Mouse (Mus musculus): ENCODE results near the gene Fermt2. TPM values are rescaled to one million over a fixed set of nuclear protein-coding genes. Genes with fewer than 3 reads are reported as not detected.
"Not testable (repeated sequence)": the region's sequence is repeated elsewhere in the genome, so short reads cannot be mapped to it uniquely, and the experiment has no call there.

The Fermt2 gene
- total RNA-seq, 2 experiments from 2014 or later, result 311 to 341 TPM

DNA sequence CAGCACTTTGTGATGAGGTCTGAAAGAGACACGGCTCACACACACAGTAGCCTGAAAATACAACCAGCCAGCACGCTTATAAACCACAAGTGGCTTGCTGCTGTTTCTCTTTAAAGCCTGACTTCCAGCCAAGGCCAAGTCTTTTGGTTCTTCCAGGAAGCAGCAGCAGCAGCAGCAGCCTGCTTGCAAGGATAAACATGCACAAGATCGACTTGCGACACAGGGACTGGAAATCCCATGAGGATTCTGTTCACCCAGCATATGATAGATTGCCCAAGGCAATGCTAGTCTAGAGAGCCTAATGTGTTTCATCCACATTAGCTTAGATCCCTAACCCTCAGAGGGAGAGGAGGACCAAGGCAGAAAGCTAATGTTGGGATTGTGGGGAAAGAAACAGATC is 22.0 kb downstream of the Fermt2 start:
- peak; percentile 26 for DNase-seq

- no peak for DNase-seq
These were observed 22.5 kb downstream of the Fermt2 start for GRCm38 (mm10) chr14:45507447-45507846.

GRCm38 (mm10) chr14:45507032-45507431 is 22.9 kb downstream of the Fermt2 start:
- DNase-seq, result peak; percentile 46

DNA sequence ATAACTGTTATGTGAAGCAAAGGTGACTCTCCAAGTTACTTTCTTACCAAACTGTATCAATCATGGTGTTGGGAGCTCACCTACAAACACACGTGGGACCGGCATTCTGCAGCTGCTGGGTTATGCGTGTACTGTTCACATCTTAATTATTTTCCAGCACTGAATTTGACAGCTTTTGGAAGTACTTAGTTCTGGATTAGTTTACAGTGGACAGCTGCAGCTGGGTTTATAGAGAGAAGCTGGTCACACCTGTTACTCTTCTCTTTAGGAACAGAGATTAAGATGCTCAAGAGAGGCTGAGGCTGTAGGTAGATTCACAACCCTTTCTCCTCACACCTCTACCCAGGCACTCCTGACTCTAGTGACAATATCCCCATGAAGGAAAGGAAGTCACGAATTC is 23.8 kb downstream of the Fermt2 start:
- DNase-seq, result no peak

GRCm38 (mm10) chr14:45504422-45505113 is 25.4 kb downstream of the Fermt2 start:
- DNase-seq, result no peak

- no peak for DNase-seq
These were observed 26.0 kb downstream of the Fermt2 start for GRCm38 (mm10) chr14:45503934-45504333.

GRCm38 (mm10) chr14:45500052-45500451 is 29.9 kb downstream of the Fermt2 start:
- DNase-seq, result no peak

DNA sequence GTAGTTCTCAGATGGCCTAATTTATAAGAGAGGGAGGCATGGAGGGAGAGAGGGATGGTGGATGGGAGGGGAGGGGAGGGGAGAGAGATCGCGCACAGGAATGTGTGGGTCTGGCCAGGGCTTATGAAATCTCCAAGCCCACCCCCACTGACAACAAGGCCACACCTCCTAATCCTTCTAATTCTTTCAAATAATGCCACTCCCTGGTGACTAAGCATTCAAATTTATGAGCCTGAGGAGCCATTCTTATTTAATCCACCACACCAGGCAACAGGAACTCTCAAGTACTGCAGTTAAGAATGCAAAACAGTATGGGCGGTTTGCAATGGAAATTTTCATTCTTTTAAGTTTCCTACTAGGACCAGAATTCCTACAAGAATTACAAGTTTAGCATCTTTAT is 32.8 kb downstream of the Fermt2 start:
- no peak for DNase-seq

- DNase-seq, result not testable (repeated sequence)
These were observed 34.1 kb downstream of the Fermt2 start for GRCm38 (mm10) chr14:45495810-45496209.

DNA sequence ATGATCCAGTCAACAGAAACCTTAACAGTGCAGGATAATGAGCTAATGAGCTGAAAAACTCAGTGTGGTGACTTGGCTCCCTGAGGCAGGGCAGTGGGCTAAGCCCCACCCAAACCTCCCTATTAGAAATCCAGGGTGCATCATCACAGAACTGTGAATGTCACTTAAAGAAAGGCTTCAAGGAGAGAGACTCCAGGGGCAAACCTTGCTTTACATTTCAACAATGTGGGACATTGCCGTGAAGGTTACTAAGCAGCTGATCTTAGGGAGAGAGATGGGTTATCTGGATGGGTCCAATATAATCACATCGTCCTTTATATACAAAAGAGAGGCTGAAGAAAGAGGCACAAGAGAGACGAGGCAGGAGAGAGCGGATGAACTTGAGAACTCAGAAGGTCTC is 36.0 kb downstream of the Fermt2 start:
- no peak for DNase-seq

- peak; percentile 42 for DNase-seq
These were observed 37.2 kb downstream of the Fermt2 start for GRCm38 (mm10) chr14:45492668-45493067.

DNA sequence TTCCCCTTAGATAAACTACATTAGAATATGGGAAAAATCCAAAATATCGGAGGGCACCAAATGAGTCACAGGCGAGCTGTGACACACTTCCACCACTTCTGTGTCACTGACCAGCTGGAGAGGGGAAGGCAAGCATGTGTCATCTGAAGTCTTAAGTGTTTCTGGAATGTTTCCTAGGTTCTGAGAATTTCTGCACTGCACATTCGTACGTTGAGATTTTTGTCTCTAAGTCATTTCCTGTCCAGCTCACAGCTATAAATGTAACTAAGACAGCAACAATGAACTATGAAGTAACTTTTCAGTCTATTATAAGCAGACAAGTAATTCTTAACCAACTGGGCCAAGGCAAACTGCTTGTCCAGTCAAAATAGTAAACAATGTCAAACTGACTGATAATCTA is 37.9 kb downstream of the Fermt2 start:
- no peak for DNase-seq

- DNase-seq, result not testable (repeated sequence)
These were observed 42.7 kb downstream of the Fermt2 start for GRCm38 (mm10) chr14:45487201-45487600.

GRCm38 (mm10) chr14:45483361-45483760 is 46.6 kb downstream of the Fermt2 start:
- DNase-seq, result not testable (repeated sequence)

DNA sequence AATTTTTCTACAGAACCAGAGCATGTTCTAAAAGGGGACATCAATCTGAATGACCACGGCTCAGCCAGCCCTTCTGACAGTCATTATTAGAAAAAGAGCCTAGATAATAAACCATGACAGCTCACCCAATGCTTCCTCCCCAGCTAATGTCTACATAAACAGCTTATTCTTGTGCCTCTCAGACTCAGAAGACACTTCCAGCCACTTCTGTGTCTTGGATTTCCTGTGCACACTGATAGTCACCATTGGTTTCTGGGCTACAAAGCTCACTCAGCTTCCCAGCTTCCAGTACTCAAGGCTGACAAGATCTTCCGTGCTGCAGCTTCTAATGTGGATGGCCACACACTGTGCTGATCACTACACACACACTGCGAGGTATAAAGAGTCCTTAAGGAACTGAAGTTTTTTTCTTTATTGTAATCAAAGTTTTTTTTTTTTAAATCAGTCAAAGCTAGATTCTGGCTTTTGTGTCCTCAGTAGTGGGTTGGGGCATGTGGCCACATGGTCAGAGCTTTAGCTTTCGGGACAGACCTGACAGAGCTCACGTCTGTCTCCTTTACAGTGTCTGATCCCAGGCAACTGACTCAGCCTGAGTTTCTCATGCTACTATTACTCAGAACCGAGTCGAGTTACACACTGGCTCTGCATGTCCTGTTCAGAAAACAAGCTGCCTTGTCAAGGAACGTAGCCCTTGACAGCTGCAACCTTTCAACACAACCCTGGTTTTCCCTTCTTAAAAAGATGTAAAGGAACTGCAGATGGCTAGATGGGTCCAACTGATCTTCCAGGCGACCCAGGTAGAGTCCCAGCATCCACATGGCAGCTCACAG is 50.7 kb downstream of the Fermt2 start:
- no peak for DNase-seq

- no peak for DNase-seq
These were observed 51.4 kb downstream of the Fermt2 start for GRCm38 (mm10) chr14:45478515-45478914.

DNA sequence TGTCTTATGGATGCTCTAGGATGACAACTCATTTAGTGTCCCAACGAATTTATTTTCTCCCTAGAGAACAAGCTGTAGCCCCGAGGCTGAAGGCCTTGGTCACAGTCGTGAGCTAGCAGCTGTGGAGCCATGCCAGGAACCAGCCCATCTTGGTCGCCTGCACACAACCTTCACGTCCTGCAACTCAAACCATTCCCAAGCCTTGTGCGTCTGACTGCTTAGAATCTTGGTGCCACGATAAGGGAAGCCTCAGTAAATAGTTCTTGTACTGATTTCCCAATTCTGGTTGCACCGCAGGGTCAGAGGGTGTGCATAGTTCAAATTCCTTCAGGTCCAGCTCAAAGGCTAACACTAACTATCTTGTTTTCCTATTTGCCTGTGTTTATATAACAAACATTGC is 52.3 kb downstream of the Fermt2 start:
- peak; percentile 48 for DNase-seq

GRCm38 (mm10) chr14:45476990-45477389 is 52.9 kb downstream of the Fermt2 start:
- DNase-seq, result no peak

DNA sequence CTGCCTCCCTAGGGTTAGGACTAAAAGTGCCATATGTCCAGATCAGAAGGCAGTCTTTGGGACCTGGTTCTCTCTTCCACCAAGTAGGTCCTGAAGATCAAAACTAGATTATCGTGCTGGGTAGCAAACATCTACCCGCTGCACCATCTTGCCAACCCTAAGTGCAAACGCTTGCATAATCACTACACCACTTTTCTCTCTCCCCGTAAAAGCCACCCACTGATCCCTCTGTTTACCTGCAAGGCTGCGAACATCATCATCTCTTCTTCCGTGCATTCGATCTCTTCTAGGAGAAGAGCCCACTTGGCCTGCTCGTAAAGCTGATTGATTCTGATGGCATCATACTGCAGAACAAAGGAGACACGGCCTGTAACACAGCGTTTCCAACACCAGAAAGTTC is 57.4 kb downstream of the Fermt2 start:
- no peak for DNase-seq

DNA sequence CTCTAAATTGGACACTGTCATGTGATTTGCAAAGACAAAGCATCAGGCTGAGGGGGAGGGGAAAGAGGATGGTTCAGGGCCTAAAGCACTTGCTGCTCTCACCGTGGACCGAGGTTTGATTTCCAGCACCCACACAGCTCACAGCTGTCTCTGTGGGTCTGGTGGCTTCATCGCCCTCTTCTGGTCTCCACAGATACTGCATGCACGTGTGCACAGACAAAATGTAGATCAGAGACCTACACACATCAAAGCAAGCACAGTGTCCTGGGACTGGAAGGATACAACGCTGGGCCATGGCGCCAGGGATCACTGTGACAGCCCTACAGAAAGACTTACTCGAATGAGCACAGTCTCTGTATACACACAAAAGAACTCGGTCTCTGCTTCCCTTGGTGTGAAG is 60.5 kb downstream of the Fermt2 start:
- no peak for DNase-seq

DNA sequence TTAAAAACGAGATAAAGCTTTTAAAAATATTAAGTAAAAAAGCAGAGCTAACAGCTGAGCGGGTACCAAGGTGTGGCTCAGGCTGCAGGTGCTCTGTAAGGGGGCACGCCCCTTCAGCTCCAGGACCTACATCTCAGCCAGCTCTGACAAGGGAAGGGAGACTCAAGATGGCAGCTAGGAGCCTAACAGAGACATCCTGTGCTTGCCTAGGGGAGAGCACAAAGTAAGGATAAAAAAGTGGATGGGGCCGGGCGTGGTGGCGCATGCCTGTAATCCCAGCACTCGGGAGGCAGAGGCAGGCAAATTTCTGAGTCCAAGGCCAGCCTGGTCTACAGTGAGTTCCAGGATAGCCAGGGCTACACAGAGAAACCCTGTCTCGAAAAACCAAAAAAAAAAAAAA is 63.5 kb downstream of the Fermt2 start:
- not testable (repeated sequence) for DNase-seq

DNA sequence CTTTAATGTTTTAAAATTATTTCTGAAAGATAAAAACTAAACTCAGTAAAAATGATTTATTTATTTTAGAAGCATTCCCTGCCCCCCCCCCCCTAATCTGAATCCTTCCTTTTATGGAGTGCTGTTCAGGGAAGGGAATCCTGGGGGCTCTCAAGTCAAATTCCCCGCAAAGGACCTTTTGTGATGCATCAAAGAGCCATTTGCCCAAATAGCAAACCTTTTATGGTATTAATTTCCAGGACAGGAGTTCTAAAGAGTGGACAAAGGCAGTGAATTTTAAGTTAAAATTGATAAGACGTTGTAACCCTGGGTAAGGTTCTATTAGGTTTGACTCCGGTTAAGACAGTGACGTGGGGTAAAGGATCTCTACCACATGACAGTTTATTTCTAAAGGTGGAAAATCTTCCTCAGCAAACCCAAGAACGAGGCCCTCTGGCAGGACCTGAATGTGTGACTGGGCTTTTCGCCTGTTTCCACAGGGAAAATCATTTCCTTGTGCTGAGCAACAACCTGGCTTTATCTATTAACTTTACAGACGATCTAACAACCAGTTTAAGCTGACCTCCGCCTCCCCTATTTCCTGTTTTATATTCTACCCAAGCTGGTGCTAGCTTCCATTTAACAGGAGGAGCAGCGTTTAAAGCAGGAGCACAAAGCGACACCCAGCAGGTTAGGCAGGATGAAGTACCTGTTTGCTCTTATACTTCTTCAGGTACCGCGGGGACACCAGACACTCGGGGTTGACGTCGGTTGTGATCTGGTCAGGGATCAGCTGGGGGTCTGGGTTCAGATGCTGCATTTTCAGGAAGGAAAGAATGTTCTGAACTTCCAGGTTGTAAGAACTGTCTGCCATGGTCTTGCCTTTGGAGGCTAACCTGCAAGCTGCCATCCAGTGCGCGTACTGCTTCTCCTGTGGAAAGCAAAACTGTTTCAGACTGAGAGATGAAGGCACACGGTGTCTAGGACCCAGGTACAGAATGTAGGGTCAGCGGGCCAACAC is 65.6 kb downstream of the Fermt2 start:
- DNase-seq, result no peak

GRCm38 (mm10) chr14:45463599-45463998 is 66.3 kb downstream of the Fermt2 start:
- peak; percentile 68 for DNase-seq
